Mouse (Mus musculus) liver, adult 2 months (tissue): Measurements from ENCODE around the gene Tph2.

Experiments used
- CTCF ChIP-seq: fragments of 200-500 bp; IDR thresholded peaks from 2 replicates; pipeline ENCODE4 v1.5.1; 2011; ENCODE audit warnings: low read depth, low read length, control low read depth
- POLR2A ChIP-seq: fragments of 200-500 bp; IDR thresholded peaks from 2 replicates; pipeline ENCODE4 v1.6.1; 2011; ENCODE audit warnings: low read length, control low read depth; ENCODE audit not compliant: insufficient read depth; ENCODE audit errors: extremely low read depth

- TF ChIP-seq CTCF (no peak), POLR2A (no peak)
Observed at GRCm38 (mm10) chr10:115160289-115160688, 24.5 kb downstream of the Tph2 start.
